Mouse (Mus musculus) spleen, adult 18-20 months (tissue): ENCODE data around the gene Cdh1.

Source experiments
- DNase-seq, 2 experiments: peaks; one replicate each; pipeline ENCODE4 v3.0.0; 2022; ENCODE audit warnings: mixed read lengths in 2 of 2

The Cdh1 gene

DNA sequence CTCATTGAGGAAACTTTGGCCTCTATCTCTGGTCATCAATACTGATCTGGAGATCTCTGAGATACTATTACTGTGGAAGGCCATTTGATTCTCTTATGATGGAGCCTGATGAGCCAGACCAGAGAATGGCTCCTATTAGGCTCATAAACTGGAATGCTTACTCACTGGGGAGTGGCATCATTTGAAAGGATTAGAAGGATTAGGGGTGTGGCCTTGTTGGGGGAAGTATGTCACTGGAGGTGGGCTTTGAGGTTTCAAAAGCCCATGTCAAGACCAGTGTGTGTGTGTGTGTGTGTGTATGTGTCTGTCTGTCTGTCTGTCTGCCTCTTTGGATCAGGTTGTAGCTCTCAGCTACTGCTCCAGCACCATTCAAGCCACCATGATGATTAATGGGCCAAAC lies 20.8 kb downstream of the Cdh1 start:
- no peak for DNase-seq

DNA sequence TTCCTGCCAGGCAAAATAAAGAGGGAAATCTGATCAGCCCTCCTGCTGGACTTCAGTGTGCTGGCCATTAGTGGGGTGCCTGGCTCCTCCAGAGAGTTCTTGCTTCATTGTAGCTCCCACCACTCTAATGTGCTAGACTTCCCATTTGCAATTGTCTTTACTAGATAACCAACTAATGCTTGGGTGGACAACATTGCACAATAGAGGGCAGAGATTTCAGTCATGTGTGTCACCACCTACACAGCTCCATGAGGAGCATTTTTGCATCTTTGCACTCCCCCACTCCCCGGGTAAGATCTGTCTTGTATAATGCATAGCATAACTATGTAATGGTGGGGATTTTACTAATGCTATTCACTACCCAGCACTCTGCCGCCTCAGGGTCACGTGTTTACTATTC lies 21.6 kb downstream of the Cdh1 start:
- DNase-seq: no peak

DNA sequence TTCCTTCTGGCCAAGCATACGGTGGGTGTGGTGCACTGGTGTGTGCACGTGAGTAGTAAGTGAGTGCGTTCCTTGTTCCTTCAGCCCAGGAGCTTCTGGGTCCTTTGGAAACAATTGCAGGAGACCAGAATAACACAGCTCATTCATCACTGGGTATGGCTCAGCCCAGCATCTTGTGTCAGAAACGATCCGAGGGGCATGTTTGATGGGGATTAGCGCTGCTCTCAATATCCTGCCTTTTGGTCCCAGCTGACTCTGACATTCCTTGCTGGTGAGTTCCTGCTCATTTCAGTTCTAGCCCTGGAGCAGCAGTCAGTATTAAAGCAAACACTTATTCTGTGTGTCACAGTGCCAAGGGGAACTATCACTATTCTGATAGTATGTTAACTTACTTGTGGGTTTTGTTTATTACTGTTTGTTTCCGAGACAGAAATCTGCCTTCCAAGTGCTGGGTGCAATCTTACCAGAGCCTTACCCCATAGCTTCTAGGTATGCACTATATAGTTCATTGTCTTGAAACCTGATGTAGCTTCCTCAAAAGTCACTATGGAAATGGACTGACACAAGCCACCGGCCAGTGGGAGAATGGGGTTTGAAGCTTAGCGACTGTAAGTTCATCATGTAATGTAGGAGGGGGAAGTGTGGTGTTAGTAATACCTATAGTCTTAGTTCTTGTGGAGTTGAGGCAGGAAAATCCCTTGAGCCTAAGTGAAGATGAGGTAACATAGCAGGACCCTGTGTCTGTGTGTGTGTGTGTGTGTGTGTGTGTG lies 23.1 kb downstream of the Cdh1 start:
- no peak for DNase-seq

DNA sequence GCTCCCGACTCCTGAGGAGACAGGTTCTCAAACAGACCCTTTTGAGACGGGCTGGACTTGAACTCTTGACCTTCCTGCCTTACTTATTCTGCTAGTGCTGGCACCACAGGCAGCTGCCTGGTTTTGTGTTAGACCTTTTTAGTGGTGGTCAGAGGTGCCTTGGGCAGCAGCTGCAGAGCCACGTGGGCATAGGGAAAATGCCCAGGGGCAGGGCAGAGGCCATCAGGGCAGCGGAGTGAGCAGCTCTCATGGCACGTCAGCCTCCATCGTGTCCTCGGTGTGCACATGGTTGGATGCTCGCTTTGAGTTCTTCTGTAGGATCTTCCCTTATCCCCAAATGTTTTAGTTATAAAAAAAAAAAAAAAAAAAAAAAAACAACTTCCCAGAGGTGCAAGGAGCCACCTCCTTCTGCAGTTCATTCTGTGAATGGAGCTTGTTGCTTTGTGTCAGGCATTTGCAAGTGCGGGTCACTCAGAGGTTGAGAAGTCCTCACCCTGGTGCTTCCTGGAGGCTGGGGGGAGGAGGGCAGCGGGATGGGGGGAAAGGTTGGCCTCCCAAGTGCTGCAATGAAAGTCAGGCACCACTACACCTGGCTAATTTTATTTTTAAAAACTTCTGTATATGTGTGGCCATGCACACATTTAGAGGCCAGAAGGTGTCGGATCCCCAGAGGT lies 25.3 kb downstream of the Cdh1 start:
- DNase-seq: no peak

DNA sequence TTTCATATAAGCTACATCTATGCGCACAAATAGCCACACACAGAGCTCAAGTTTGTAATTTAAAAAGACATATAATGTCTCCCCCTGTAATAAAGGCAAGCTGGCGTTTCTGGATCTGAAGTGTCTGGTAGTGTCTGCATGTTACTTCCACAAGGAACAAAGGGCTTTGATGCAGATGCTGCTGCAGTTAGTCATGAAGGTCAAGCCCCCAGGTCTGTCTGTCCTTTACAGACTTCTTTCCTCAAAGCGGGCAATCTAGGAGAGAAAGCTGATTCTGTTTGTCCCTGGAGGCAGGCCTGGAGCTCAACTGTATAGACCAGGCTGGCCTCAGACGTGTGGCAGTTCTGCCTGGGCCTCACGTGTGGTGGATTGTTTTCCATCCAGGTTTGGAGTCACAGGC lies 26.3 kb downstream of the Cdh1 start:
- no peak for DNase-seq

DNA sequence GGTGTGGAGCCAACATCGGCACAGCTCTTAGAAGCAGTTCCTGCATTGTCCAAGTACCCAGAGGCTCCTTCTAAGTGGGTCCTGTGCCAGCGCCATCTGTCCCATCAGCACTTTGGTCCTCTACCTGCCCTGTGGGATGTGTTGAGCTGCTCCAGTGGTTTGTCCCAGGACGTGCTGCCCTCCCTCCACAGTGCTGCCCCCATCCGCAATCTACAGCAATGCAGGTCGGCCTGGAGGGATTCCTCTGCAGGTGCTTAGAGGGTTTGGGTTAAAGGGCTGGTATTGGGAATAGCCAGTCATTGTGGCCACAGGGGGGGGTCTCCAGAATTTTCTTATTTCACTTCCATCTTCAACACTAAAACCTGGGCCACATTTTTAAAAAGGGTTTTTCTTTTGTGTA lies 28.8 kb downstream of the Cdh1 start:
- no peak for DNase-seq

DNA sequence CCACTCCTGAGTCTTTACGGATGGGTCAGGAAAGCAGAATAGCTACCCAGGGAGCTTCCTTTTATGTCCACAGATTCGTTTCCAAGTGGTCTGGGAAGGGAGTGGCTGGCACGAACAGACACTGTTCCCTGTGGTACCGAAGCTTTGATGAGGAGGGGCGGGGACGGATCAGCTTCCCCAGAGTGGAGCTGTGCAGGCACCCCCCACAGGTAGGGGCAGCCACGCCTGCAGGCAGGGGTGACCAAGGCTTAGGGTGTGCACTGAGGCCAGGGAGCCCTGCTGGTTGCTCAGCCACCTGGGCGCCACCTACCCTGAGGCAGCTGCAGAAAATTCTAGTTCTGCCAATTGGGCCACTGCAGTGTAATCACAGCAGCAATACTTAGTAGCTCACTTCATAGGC lies 29.5 kb downstream of the Cdh1 start:
- DNase-seq: no peak

DNA sequence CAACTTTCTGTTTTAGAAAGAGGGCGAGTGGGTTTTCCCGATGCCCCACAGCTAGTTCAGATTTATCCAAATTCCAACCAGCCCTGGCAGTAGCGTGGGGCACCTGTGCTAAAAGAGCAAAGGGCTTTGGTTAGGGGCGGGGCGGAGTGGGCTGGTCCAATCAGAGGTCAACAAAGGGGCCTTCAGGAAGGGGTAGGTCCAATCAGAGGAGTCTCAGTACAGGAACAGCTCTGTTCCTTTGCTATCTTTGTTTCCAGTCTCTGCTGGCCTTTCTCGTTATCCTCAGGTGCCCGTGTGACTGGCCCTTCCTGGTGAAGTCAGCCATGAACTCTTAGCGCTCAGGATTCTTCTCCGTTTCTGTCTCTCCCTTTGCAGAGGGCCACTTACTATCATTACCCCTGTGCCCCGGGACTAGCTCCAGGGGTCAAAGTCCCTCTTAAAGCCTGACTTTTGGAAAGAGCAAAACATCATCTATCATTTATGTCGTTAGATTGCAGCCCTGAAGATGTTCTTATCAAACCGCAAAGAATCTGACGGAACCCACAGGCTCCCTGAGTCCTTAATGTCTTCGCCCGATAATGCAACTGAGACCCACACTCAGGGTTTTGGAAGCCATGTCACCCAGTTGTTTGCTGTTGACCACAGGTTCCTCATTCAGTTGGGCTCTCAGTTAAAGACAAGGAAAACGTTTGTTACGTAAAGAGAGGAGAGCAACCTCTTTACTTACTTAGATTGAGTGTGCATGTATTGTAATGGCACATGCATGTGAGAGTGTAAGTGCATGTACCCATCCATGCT lies 30.4 kb downstream of the Cdh1 start:
- DNase-seq: peak in 1 of 2 experiments; percentile 7

DNA sequence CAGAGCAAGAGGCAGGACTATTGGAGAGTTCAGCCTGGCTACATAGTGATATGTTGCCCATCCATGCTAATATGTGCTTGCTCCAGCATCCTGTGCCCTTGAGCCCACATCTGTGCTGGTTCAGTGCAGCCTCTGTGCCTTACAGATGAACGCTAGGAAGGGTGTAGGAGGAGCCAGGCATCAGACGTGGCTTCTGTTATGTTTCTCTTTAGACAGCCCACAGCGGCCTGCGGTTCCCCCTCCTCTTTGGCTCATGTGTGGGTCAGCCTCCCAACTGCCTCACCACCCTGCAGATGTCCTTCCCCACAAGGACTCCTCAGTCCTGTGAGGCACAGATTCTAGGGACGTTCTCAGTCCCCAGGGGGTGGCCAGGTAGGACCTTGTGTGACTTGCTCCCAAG lies 32.1 kb downstream of the Cdh1 start:
- no peak for DNase-seq

DNA sequence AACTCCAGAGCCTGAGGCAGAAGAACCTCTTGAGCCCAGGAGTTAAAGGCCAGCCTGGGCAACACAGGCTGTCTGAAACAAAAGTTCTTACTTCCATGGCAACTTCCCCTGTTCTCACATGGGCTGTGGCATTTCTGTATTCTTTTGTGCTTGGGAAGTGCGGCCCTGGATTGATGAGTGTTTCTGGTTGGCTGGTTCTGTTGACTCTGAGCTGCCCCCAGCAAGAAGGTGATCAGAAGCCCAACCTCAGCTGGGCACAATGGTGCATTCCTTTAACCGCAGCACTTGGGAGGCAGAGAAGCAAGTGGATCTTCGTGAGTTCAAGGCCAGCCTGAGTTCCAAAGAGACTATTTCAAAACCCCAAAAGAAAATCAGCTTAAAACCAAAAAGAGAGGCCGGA lies 34.3 kb downstream of the Cdh1 start:
- no peak for DNase-seq

DNA sequence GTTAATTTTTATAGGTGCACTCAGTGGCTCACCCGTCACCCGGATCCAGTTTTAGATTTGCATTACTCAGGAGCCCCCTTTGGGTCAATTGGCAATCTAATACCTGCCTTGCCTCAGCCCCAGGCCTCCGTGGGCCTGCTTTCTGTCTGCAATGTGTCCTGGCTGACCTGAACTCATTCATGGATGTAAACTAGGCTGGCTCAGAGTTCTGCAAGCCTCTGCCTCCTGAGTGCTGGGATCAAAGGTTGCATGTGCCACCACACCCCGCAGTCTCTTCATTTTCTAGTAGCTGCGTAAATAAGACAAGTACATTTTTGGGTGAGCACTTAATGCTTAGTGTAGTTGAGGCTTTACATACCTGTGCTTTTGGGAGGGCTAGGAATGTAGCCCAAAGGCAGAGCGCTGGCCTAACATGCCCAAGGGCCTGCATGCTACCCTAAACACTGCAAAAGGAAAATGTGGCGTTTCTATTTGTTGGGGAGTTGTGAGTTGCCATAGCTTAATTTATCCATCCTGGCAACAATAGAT lies 35.7 kb downstream of the Cdh1 start:
- DNase-seq: no peak

DNA sequence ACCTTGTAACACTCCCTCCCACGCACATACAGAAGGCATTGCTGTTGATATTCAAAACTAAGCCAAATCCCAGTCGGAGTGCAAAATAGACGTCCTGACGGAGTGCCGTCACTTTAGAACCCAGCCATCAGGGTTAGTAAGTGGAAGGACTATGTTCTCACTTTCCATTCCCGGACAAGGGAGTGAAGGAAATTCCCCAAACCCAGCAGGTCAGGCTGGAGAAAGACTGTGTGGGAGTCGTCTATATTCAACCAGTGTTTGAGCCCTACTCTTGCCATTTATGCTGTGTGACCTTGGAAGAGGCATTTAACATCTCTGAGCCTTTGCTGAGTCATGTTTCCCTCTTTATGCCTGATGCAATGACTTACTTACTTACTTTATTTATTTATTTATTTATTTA lies 37.1 kb downstream of the Cdh1 start:
- no peak for DNase-seq

DNA sequence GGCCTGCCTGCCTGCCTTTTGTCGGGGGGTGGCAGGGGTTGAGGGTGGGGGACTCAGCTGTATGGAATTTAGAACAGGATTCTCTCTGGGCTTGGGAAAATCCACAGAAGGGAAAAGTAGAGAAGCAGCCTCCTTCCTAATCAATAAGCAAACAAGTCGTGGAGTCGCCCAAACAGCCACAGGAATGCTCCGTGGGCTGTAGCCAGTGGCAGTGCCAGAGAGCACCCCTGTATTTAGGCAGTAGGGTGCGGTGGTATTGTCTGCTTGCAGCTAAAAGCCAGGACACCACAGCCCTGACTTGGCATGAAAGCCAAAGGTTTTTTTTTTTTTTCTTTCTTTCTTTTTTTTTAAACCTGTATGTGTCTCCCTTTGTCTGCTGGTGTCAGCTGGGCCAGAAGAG lies 37.8 kb downstream of the Cdh1 start:
- DNase-seq: no peak

DNA sequence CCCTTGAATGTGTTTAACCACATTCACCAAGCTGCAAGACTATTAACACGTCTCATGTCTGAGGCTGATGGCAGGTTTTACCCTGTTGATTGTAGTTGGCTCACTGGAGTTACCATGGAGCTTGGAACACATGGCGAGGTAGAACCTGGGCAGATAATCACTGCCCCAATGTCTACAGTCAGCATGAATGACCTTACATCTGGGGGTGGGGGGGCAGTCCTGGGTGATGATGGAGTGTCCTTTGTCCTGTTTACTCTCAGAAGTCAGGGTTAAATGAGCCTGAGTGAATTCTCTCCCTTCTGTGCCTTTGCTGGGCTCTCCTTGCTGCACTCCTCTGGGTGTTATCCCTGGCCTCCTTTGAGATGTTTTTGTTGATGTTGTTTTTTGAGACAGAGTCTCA lies 39.0 kb downstream of the Cdh1 start:
- no peak for DNase-seq

DNA sequence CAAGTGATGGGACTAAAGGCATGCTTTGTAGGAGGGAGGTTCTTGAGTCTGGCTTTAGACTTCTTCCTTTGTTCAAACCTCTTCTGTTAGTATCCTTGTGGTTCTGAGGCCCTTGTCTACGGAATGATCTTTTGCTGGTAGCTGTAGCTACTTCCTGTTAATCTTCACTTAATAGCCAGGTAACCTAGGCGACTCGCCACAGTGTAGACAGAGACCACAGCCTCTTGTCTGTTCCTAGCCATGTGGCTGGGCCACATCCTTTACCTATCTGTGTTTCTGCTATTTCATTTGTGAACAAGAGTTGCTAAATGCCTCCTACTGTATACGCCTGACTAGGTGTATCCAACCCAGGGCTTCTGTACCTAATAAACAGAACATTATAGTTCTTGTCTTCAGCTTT lies 39.9 kb downstream of the Cdh1 start:
- DNase-seq: no peak

DNA sequence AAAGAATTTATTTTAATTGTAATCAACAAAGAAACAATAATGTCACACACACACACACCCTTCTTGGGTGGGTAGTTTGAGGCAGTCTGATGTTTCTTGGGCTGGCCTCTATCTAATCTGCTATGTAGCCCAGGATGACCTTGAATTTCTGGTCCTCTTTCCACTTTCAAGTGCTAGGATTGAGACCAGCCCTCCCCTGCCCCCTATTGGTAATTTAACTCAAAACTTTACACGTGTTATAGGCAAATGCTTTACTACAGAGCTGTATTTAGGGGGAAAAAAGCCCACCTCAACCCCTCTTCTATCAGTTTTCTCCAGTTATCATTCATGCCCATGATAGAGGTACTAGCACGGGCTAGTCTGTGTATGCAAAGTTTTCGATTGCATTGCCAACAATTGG lies 41.8 kb downstream of the Cdh1 start:
- DNase-seq: no peak

DNA sequence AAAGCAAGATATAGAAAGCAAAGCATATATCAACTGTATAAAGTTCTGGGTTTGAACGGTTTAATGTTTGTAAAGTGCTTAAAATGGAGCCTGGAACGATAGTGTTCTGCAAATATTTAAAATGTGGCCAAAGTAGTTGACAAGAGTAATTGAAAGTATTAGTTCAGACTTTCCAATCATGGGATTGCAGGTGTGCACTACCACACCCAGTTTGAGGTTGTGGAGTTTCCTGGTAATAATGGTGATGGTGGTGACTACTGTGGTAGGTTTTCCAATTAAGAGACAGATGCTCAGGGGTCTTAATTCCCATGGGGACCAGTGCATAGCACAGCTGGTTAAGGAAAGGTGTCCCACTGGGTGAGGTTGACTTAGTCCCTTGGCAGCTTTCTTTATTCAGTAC lies 43.0 kb downstream of the Cdh1 start:
- no peak for DNase-seq

DNA sequence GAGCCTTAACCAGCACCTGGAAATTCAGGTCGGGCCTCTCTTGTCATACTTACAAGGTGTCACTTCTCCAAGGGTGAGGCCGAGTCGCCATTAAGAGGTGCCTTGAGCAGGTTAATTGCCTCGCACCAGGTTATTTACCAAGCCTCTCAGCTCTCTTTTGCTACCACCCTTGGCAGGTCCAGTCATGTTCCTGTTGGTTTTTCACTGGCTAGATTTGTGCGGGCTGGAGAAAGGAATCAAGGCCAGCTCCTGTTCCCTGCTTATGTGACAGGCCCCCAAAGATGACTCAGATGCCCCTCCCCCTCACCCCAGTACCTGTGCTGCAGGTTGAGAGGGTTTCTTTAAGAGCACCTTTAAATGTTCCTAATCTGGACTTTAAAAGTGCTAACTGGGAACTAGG lies 43.6 kb downstream of the Cdh1 start:
- no peak for DNase-seq

DNA sequence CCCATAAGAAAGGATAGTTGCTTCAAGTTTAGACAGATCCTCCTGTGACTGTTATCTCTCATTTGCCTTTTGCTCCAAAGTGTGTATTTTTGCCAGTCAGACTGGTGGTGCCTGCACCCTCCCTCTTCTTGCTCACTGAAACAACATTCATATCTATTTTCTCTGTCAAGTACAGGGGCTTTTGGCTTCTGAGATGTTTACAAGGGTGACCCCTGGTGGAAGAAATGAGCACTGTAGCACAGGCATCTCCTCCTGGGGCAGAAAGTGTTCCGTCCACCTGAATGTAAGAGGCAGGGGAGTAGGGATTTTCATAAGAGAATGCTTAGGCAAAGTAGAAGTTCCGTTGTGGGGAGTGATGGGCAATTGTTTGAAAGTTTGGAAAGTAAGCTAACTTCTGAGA lies 44.2 kb downstream of the Cdh1 start:
- peak; percentile 30 to 75 for DNase-seq

DNA sequence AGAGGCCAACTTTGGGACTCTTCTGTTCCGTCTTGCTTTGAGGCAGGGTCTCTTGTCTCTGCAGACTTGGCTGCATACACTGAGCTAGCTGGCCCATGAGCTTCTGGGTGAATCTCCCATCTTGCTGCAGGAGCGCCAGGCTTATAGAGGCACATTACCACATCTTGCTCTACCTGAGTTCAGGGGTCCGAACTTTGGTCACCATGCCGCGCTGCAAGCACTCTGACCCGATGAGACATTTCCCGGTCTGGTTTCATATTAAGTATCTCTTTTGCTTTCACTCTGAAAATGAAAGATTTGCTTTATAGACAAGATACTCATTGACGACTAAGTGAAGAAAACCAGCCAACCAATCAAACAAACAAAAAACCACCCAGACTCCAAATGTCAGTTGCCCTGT lies 45.3 kb downstream of the Cdh1 start:
- DNase-seq: no peak

DNA sequence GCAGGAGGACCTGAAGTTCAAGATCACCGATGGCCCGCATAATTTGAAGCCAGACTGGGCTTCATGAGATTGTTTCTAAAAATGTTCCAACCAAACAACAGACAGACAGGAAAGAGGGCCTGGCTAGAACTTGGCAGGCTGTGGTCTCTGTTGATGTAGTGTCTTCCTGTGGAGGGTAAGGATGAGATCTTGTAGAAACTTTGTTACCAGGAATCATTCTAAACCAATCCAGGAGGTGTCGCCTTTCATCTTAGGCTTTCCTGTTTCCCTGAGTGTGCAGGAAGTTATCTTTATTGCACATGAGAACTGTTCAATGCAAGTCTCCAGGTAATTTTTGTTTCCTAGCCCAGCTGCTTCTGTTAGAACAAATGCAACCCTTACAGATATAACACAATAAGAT lies 48.8 kb downstream of the Cdh1 start:
- no peak for DNase-seq

DNA sequence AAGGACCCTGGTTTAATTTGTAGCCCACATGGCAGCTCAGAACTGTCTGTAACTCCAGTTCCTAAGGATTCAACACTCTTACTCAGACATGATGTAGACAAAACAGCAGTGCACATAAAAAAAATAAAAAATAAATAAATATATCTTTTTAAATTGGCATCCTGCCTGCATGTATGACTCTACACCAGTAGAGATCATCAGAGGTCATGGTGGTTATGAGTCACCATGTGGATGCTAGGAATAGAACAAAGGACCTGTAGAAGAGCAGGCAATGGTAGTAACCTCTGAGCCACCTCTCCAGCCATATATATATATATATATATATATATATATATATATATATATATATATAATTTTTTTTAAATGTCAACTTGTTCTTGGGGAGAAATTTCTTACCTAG lies 52.9 kb downstream of the Cdh1 start:
- no peak for DNase-seq

DNA sequence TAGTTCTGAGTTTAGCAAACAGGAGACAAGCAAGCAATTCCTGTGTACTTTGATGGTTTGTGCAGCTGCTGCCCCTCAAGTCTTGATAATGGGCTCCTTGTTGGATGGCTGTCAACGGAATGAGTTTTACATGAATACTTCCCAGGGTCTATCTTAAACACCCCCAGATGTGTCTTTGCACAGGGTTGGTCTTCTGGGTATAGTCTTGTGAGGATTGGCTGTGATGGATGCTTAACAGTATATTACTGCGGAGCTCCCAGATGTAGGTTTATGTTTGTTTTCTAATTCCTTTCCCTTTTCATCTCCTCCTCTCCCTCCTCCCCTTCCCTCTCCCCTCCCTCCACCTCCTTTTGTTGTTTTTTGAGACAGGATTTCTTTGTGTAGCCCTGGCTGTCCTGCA lies 69.6 kb downstream of the Cdh1 start:
- DNase-seq: no peak

DNA sequence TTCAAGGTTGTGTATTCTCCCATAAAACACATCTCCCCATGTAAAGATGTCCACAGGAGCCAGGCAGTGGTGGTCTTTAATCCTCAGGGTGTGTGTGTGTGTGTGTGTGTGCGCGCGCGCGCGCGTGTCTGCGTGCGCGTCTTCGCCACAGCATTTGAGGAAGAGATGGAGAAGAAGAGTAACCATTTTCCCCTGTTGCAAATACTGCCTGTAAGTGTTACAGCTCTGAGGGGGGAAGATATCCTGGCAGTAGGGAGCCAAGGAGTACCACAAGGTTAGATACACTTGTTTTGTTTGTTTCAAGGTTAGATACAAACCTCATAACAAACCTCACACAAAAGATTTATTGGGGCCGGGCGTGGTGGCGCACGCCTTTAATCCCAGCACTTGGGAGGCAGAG lies 71.2 kb downstream of the Cdh1 start:
- no peak for DNase-seq
